Mouse (Mus musculus) forebrain, postnatal 0 days (tissue): ENCODE measurements at regions not wholly inside any gene's neighbourhood (a gene's known extent, or its start where the extent isn't known, plus 50 kb on each side); places are given as distances from the start of the nearest gene placed in this dataset.

Source experiments
- ATAC-seq: fragments of 200-750 bp; cut with Nextera tagmentation; 2 replicates; pipeline ENCODE4 v1.8.0; 2017; ENCODE audit warnings: mild to moderate bottlenecking, moderate library complexity
- DNase-seq: peaks from one replicate; pipeline ENCODE4 v3.0.0-alpha.2; 2015
- H3K27ac ChIP-seq: fragments of 300-500 bp; sonication (generic); 2 replicates; pipeline ENCODE4 v1.5.1; 2014; ENCODE audit warnings: low read depth, mild to moderate bottlenecking, antibody characterized with exemption, low read length, moderate library complexity, mixed read lengths
- H3K27me3 ChIP-seq: fragments of 300-500 bp; sonication (generic); 2 replicates; pipeline ENCODE4 v1.6.1; 2014; ENCODE audit warnings: mild to moderate bottlenecking, low read length, mixed read lengths; ENCODE audit not compliant: insufficient read depth
- H3K36me3 ChIP-seq: fragments of 300-500 bp; sonication (generic); 2 replicates; pipeline ENCODE4 v1.6.1; 2014; ENCODE audit warnings: mild to moderate bottlenecking, moderate library complexity; ENCODE audit not compliant: insufficient read depth
- H3K4me1 ChIP-seq: fragments of 300-500 bp; sonication (generic); 2 replicates; pipeline ENCODE4 v1.6.1; 2014; ENCODE audit warnings: antibody characterized with exemption; ENCODE audit not compliant: insufficient read depth
- H3K4me2 ChIP-seq: fragments of 300-500 bp; sonication (generic); 2 replicates; pipeline ENCODE4 v1.6.1; 2014; ENCODE audit warnings: low read depth, mild to moderate bottlenecking, moderate library complexity
- H3K4me3 ChIP-seq: fragments of 300-500 bp; sonication (generic); 2 replicates; pipeline ENCODE4 v1.5.1; 2014; ENCODE audit warnings: low read depth, low read length, mixed read lengths
- H3K9ac ChIP-seq: fragments of 300-500 bp; sonication (generic); 2 replicates; pipeline ENCODE4 v1.6.1; 2014; ENCODE audit warnings: mild to moderate bottlenecking
- H3K9me3 ChIP-seq: fragments of 300-500 bp; sonication (generic); 2 replicates; pipeline ENCODE4 v1.6.1; 2016; ENCODE audit warnings: low read length
- CTCF ChIP-seq: sonication (generic); IDR thresholded peaks from 2 replicates; pipeline ENCODE4 v1.5.1; 2016; ENCODE audit warnings: antibody characterized with exemption, control low read depth, low read depth
- WGBS: fragments of 180-500 bp; shearing (Covaris S2); extraction: QIAGEN DNeasy Blood & Tissue Kit; methylation state at CpG from one replicate; pipeline ENCODE4 v1.1.7; 2014; 5-methylcytosine and 5-hydroxymethylcytosine counted together

- Histone ChIP-seq H3K4me3 (no peak overlapping the region), H3K9ac (no peak overlapping the region), H3K27ac (no peak overlapping the region), H3K36me3 (no peaks in the 10 kb centered on the region), H3K4me1 (no peaks in the 10 kb centered on the region), H3K4me2 (no peak overlapping the region), H3K9me3 (no peaks in the 10 kb centered on the region), H3K27me3 (no peaks in the 10 kb centered on the region; the same call in 1 of the 2 replicates)
- TF ChIP-seq CTCF: no peak
- no peak for ATAC-seq
- WGBS: 50% methylated on average over 3 of the region's 3 CpGs
- DNase-seq: no peak
These were observed 176.5 kb downstream of the Tmsb4x start for GRCm38 (mm10) chrX:167032586-167032985.

DNA sequence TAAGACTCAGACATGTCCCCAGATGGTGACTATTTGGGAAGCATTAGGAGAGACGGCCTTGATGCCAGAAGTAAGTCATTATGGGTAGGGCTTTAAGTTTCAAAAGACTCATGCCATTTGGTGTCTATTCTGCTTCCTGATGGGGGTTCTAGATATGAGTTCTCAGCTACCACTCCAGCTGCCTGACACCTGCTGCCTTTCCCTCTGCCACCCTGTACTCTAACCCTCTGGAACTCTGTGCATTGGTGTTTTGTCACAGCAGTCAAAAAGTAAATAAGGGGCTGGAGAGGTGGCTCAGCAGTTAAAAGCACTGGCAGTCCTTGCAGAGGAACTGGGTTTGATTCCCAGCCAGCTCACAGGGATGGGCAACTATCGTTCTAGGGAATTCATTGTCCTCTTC lies 177.6 kb downstream of the Tmsb4x start:
- DNase-seq (no peak), ATAC-seq (no peak)
- H3K4me1 ChIP-seq: no peaks in the 10 kb centered on the region
- H3K4me3 ChIP-seq: no peak overlapping the region
- no peak overlapping the region for H3K27ac ChIP-seq
- no peaks in the 10 kb centered on the region; the same call in 1 of the 2 replicates for H3K27me3 ChIP-seq
- H3K4me2 ChIP-seq: no peak overlapping the region
- H3K9me3 ChIP-seq: no peaks in the 10 kb centered on the region
- H3K9ac ChIP-seq: no peak overlapping the region
- no peak for TF ChIP-seq CTCF
- no peaks in the 10 kb centered on the region for H3K36me3 ChIP-seq
- 82% methylated on average over 2 of the region's 2 CpGs for WGBS

GRCm38 (mm10) chrX:167015602-167016001 lies 193.5 kb downstream of the Tmsb4x start:
- Histone ChIP-seq H3K4me1 (no peaks in the 10 kb centered on the region), H3K4me2 (no peak overlapping the region), H3K27me3 (no peaks in the 10 kb centered on the region), H3K9ac (no peak overlapping the region), H3K4me3 (no peak overlapping the region), H3K9me3 (no peaks in the 10 kb centered on the region), H3K36me3 (no peaks in the 10 kb centered on the region), H3K27ac (no peak overlapping the region)
- WGBS: 66% methylated on average over 2 of the region's 2 CpGs
- TF ChIP-seq CTCF: no peak
- no peak for DNase-seq
- ATAC-seq: no peak

- WGBS: 64% methylated on average over 2 of the region's 2 CpGs
- Histone ChIP-seq H3K36me3 (no peaks in the 10 kb centered on the region), H3K4me1 (no peaks in the 10 kb centered on the region), H3K4me3 (no peak overlapping the region), H3K27me3 (no peaks in the 10 kb centered on the region), H3K4me2 (no peak overlapping the region), H3K27ac (no peak overlapping the region), H3K9me3 (no peaks in the 10 kb centered on the region), H3K9ac (no peak overlapping the region)
- DNase-seq: no peak
- no peak for ATAC-seq
- TF ChIP-seq CTCF: no peak
These were observed 194.8 kb downstream of the Tmsb4x start for GRCm38 (mm10) chrX:167014322-167014721.

- WGBS: 81% methylated on average over 4 of the region's 4 CpGs
- Histone ChIP-seq H3K27me3 (no peaks in the 10 kb centered on the region), H3K9ac (no peak overlapping the region), H3K27ac (no peak overlapping the region), H3K4me3 (no peak overlapping the region), H3K36me3 (no peaks in the 10 kb centered on the region), H3K4me1 (no peaks in the 10 kb centered on the region), H3K4me2 (no peak overlapping the region), H3K9me3 (no peaks in the 10 kb centered on the region)
- no peak for TF ChIP-seq CTCF
- DNase-seq (no peak), ATAC-seq (no peak)
These were observed 196.2 kb downstream of the Tmsb4x start for GRCm38 (mm10) chrX:167012891-167013290.

DNA sequence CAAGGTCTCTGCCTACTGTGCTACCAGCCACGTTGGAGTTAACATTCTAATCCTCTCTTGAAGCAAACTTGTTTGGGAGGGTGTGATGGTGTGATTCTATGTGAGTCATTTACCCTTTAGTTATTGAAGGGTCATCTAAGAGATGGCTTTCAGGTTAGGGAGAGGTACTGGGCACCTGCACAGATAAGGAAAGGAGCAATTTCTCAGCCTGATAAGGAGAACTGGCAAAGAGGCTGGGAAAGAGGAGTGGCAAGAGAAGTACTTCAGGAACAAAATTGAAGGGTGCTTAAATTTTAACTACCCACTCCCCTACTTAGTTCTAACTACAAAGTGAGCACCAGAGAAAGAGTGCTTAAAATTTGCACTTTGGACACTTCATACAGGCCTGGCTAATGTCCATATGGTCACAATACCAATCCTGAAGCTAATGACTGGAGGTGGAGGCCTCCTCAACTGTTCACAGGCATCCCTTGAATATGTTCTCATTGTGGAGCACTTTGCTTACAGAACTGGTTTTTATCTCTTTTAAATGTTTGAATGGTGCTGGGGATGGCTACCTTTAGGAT lies 197.1 kb downstream of the Tmsb4x start:
- Histone ChIP-seq H3K4me3 (no peak overlapping the region), H3K27me3 (no peaks in the 10 kb centered on the region), H3K9me3 (no peaks in the 10 kb centered on the region), H3K9ac (no peak overlapping the region), H3K36me3 (no peaks in the 10 kb centered on the region), H3K4me1 (no peaks in the 10 kb centered on the region), H3K27ac (no peak overlapping the region), H3K4me2 (no peak overlapping the region)
- DNase-seq (no peak), ATAC-seq (no peak)
- WGBS: 71% methylated on average over 1 of the region's 1 CpGs
- TF ChIP-seq CTCF: no peak

- 87% methylated on average over 4 of the region's 4 CpGs for WGBS
- H3K4me2 ChIP-seq: no peak overlapping the region
- TF ChIP-seq CTCF: no peak
- no peaks in the 10 kb centered on the region for H3K4me1 ChIP-seq
- H3K27ac ChIP-seq: no peak overlapping the region
- H3K27me3 ChIP-seq: no peaks in the 10 kb centered on the region
- DNase-seq (no peak), ATAC-seq (no peak)
- no peaks in the 10 kb centered on the region for H3K36me3 ChIP-seq
- no peak overlapping the region for H3K9ac ChIP-seq
- no peaks in the 10 kb centered on the region for H3K9me3 ChIP-seq
- H3K4me3 ChIP-seq: no peak overlapping the region
These were observed 213.3 kb downstream of the Tmsb4x start for GRCm38 (mm10) chrX:166995855-166996254.
